Mouse (Mus musculus): Measurements from ENCODE around the gene Teddm1b.
"Not testable (repeated sequence)": the region's sequence is repeated elsewhere in the genome, so short reads cannot be mapped to it uniquely, and the experiment has no call there.

Gene Teddm1b

DNA sequence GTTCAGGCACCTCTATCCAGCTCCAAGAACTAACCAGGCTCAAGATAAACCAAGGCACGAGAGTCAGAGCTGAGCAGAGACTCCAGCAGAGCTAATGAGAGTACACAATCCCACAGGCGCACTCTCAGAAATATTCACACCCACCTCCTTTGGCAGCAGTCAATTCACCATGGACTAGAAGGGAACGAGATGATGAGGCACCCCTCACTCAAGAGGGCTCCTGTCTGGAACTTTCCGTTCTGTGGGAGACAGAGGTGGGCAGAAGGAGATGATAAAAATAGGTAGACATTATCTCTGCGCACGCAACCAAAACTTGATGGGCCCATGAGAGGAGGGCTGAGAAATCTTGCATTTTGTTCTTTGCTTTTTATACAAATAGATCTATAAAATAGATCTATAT is at the start of gene Teddm1b:
TSS of gene Teddm1b (plus strand) at position 301 of the 400 bp plus-strand sequence.
- no peak for DNase-seq (ENCODE audit: low read depth)

DNA sequence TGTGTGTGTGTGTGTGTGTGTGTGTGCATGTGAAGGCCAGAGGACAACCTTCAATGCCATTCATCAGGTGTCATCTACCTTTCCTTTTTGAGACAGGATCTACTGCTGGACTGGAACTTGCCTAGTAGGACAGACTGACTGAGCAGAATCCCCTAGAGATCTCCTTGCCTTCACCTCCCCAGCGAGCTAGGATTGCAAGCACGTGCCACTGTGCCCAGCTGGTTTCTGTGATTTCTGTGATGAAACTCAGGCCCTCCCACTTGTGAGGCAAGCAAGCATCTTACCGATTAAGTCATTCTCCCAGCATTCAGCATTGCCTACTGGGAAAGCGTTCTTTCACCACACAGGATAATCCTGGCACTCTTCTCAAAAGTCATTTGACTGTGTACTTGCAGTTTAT is 43.4 kb upstream of the Teddm1b start:
- DNase-seq (ENCODE audit: low read depth) = no peak

DNA sequence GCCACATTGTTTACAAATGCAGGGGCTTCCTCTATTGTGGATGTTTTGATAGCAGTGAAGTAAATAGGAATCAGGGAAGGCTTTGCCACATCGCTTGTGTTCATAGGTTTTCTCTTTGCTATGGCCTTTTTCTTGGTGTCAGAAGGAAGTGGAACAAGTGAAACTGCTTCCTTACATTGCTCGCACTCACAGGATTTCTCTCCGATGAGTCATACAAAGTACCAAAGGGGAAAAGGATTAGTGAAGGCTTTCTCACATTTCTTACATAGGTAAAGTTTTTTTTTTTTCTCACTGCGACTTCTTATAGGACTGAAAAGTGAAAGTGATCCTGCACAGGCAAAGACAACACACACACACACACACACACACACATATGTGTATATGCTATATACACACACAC is 38.1 kb upstream of the Teddm1b start:
- no peak for DNase-seq (ENCODE audit: low read depth)

DNA sequence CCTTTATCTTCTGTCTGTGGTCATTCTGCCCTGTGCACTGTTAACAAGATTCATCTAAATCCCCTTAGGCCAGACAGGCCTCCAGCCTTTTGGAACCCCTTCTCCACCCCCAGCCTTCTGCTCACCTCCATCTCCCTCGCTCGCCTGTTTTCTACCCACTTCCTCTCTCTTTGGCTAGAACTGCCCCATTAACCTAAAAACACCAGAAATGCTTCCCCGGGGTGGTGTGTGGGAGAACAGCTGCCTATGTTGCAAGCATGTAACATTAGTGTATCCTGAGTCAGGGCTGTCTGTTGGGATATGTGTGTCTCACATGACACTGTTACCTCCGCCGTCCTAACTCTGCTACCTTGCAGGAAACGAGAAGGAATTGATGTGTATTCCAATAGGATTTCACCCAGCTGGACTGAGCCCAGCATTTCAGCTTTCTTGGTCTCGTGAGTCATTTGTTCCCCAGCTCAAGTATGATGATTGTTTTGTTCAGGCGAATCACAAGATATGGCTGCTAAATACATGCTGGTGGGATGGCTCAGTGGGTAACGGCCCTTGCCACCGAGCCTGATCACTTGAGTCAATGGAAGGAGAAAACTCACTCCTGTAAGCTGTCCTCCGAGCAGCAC is 31.9 kb upstream of the Teddm1b start:
- DNase-seq (ENCODE audit: low read depth) = no peak

DNA sequence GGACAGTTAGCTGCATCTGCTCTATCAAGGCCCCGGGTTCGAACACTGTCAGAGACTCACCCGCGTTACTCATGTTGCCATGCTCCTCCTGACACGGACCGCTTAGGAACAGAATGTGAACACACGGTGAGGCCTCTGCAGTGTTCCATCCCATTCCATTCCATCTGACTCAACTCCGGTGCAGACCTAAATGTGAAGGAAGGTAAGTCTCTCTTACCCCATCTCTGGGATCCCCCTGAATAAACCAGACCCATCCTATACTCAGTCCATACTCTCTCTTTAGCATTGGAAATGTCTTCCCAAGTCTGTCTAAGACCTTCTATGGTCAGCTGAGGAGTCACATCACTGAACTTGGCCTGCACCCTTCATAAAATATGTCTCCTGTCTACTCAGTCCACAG is 30.1 kb upstream of the Teddm1b start, which contains the start of gene Rgsl1:
TSS of gene Rgsl1 (minus strand) at position 101 of the 400 bp plus-strand sequence.
- no peak for DNase-seq (ENCODE audit: low read depth)

DNA sequence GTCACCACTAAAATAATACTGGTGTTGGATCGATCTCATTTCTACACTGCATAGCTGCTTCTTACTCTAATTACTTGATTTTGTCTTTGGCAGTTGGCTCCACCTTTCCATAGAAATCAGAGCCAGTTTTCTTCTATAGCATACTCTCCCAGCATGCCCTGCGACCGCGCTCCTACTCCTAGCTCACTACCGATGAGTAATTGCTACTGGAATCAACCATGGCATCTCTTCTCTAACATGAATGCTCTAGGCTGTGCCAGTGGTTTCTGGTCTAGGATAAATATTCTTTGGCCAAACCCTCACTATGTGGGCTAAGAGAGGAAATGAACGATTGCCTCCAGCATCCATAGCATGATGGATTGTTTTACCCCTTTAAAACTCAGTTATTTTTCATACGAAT is 27.7 kb upstream of the Teddm1b start:
- DNase-seq (ENCODE audit: low read depth) = peak; percentile 5

DNA sequence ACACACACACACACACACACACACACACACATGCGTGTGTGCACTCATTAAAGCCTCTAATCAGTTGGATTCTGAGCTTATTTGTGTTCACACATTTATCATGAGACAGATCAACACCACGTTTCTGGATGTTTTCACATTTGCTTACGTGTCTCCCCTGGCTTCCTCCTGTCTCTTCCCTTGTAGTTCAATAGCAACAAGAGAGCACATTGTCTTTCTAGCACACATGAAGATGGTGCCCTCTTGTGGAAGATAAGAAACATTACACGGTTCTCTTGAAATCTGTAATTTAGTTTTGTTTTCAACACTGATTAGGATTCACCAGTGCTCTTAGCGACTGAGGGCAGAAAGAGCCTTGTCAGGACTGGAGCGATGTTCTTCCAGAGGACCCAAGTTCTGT is 27.3 kb upstream of the Teddm1b start:
- DNase-seq (ENCODE audit: low read depth) = peak; percentile 73

DNA sequence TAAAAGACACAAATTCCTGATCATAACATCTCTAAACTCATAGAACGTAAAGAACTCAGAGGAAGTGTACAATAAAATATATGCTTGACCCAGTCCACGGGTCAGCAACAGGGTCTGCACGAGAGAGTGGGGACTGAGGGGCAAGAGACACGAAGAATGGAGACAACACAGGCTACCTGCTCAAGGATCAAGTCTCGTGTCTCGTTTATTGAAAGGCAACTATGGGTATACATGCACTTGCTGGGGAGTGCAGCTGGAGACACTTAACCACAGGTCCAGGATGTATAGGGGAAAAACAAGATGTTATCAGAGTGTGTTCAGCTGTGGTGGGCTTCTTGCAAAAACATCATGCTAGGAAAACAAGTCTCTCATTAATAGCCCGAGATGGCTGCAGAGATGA is 21.4 kb upstream of the Teddm1b start:
- not testable (repeated sequence) for DNase-seq (ENCODE audit: low read depth)

DNA sequence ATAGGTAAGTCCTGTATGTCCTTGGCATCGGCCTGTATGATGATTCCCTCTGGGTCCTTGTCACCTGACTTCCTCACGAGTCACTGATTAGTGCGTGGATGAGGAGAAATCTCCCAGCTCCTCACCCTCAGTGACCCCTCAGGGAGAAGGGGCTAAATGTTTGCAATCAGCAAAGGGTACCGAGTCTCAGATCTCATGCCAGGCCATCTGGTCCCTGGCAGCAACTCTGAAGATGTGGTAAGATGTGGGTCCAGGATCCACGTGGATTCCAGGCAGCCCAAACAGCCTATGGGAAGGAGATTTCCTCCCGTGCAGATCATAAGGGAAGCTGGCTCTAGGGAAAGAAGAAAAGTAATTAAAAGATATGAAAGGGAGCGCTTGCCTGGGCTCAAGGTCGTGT is 18.2 kb upstream of the Teddm1b start:
- DNase-seq (ENCODE audit: low read depth) = no peak

DNA sequence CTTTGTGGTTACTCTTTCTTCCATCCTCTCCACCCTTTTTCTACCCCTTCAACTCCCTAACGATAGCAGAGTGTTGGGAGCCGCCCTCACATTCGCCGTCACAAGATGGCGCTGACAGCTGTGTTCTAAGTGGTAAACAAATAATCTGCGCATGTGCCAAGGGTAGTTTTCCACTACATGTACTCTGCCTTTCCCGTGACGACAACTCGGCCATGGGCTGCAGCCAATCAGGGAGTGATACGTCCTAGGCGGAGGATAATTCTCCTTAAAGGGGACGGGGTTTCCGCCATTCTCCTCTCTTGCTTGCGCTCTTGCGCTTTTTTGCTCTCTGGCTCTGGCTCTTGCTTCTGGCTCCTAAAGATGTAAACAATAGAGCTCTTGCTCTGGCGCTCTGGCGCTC is 6.2 kb downstream of the Teddm1b start:
- DNase-seq (ENCODE audit: low read depth) = not testable (repeated sequence)

DNA sequence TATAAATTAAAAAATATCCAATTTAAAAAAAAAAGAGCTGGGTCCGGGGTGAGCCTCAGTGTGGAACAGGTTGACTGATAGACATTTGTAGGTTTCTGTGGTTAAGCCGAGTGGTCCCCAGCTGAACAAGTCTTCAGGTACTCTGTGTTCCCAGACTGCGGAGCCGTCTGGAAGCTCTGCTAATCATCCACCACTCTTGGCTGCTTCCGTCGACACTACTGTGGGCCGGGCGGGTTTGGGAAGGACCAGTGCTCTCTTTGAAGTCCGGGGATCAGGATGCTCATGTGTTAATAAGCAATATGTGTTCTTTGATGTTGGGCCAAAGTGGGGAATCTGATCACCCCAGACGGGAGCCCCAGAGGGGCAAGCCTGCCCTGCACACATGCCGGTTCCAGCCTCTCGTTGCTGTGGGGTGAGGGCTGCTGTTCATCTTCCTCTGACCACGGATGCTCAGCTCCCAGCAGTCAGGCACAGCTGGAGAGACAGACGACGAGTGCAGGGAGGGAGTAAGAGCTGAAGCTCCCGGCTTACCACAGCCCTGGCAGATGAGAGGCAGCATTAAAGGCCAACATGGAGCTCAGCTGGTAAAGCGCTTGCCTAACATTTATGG is 12.0 kb downstream of the Teddm1b start:
- DNase-seq (ENCODE audit: low read depth) = no peak

DNA sequence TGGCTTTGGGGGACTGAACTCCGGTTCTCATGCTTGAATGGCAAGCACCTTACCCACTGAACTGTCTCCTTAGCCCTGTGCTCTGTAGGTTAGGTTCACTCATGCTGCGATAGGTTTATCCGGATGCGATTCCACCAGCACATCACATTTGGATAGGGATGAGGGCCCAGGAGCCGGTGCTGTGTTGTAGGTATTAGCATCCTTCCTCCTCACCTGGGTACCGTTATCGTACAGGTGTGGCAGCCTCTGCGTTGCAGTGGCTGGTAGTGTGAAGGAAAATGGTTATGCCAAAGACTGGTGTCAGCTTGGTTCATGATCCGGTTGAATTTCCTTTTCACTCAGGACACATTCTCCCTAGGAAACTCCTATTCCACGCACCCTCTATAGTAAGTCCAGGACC is 16.0 kb downstream of the Teddm1b start:
- DNase-seq (ENCODE audit: low read depth) = no peak

DNA sequence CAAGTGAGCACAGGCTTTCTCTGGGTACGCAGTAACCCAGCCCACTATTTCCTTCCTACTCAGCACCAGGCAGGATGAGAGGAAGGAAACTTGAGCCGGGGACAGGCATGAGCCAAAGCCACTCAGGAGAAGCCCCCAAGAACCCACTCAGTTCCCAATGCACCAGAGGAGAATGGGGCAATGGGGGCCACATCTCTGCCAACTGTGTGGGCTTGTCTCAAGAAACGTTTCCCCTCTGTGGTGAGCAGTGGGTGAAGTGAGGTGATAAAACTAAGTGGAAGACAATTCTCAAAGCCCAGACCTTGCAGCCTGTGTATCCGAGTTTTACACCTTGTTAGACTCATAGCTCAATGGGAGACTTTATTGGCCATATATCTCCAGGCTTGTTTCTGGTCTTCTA is 17.3 kb downstream of the Teddm1b start, which contains the start of gene Teddm1a:
TSS of gene Teddm1a (plus strand) at position 301 of the 400 bp plus-strand sequence.
- no peak for DNase-seq (ENCODE audit: low read depth)

DNA sequence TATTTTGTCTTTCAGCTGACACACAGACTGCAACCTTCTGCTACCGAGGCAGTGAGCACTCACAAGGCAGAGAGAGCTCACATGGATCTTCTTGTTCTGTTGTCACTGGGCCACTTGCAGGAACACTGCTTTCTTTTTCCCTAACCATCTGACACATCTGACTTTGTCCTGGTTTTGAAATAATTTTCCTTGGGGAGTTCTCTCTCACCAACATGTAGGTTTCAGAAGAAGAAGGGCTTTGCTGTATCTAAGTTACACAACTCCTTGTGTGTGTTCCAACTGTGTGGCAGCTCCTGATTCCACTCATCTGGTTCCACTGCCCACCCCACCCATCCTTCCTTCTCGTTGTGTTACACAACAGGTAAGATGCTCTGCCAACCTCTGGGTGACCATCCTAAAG is 19.6 kb downstream of the Teddm1b start:
- DNase-seq (ENCODE audit: low read depth) = no peak

DNA sequence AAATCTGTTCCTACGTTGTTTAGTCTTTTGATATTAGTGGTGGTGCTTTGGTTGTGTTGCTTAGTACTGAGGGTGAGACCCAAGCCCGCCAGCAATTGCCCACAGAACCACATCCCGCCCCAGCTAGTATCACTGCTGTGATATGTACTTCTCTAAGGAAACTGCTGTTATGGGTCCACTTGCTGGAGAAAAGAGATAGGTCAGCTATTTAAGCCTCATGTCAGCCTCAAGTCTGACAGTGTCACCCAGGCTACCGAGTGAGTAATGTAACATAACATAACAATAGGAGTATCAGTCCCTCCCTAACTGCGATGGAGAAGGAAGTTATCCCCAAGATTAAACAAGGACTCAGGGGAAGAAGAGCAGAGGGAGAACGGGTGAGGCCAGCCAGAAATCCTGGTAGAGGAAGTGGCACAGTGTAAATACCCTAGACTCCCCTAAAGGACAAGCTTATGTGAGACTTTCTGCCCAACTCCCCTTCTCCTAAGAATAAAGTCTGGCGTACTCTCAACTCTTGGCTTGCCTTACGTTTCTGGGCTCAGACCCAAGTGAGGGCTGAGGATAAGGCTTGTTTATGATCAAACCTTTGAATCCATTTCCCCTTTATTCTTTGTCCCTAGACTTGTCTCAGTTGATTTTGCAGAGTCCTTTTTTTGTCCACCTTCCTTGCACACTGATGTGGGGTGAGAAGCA is 20.2 kb downstream of the Teddm1b start:
- no peak for DNase-seq (ENCODE audit: low read depth)

DNA sequence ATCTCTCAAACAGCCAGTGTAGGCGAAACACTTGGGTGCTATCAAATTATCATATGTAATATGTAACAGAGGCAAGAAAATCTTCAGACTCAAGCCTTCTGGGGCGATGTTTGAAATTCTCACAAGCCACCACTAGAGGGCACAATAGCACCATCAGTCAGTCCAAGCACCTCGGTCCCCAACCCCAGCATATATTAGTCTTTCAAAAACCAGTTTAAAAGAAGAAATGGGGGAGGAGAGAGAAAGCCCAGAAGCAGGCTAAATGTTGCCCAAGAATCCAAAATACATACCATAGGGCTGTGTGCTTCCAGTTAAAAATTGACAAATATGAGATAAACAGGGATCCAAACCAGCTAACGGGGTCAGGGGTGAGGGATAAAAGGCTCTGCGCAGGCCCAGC is 20.8 kb downstream of the Teddm1b start:
- peak; percentile 87 for DNase-seq (ENCODE audit: low read depth)

DNA sequence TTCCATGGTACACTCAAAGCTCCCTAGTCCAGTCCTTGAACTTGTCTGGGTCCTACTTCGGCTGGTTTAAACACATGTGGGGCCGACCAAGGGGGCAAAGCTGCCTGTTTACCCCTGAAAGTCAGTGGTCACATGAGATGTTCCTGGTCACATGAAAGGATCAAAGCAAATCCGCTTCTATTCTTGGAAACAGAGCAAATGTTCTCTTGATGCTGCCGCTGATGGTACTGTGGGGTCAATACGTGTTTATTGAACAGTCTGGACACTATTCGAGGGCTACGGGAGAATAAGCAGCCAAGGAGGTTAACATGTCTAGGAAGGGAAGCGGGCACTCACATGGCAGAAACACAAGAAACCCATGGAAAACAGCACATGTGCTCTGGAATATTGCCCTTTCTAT is 23.1 kb downstream of the Teddm1b start:
- no peak for DNase-seq (ENCODE audit: low read depth)

DNA sequence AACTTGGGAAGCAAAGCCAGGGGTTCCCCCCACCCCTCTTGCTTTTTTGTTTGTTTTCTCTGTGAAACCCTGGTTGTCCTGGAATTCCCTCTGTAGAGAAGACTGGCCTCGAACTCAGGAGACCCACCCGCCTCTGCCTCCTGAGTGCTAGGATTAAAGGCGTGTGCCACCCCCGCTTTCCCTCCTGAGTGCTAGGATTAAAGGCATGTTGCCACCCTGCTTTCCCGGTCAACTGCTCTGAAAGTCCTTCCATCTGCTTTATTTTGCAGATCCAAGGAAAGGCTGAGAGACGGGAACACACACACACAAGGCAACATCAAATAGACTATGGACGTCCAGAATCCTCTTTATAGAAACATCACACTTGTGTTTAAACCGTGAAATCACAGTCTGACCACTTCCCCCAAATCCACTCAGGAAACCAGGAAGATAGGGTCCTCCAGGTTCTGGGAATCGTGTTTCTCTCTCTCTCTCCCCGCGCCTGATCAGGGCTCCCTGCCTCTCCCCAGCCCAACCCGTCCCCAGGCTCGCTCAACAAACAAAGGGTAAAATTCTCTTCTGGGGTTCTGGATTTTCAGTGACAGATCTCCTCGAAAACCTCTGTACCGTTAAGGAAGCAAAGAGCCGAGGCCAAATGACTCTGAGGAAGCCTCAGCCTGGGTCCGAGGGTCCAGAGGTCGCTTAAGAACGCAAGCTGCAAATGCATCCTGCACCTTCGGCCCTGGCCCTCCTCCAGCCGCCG is 25.0 kb downstream of the Teddm1b start:
- DNase-seq (ENCODE audit: low read depth) = no peak

DNA sequence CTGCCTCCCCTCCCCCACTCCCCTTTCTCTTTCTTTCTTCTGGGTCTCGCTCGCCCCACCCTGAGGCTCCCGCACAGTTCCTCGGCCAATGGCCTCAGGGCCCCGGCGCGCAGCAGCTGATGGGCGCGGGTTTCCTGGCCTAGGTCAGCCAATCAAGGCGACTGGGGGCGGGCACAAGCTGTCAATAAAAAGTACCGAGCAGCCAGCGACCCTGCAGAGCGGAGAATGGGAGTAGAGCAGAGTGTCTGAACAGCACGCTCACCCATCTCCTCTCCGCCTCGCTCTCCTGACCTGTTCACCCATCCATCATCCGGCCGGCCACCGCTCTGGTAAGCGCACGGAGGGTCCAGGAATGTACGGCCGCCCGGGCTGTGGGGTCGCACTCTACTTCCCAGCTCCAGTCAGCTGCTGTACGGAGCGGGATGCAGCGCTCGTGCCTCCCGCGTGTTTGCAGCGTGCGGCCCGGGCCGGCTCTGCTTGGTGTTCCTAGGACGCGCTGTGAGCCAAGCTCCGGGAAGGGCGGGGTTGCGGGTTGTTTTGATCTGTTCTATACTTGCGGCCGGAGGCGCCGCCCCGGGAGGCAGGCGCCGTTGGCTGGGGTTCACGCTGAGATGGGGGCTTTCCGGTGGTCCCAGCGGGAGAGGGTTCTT is 25.7 kb downstream of the Teddm1b start, which contains the start of the genes Glul and Teddm2:
TSS of gene Glul (plus strand) at position 214 of the 650 bp plus-strand sequence.
TSS of gene Teddm2 (minus strand) at position 498 of the 650 bp plus-strand sequence.
- DNase-seq (ENCODE audit: low read depth) = peak; percentile 94

DNA sequence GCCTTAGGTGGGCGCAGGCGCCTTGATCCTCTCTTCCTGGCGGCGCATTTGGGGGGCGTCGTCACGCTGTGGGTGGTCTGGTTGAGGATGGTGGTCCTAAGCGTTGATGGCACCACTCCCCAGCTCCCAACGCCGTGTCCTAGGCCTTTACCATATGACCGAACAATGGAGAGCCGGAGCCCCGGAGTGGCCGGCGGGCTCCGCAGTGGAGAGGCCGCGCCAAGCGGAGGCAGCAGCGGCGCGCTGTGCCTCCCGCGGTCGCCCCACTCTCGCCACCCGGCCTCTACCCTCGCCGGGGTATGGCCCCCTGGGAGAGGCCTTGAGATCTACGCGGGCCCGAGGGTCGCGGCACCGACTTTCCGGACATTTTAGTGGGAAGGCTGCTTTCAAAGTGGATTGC is 26.2 kb downstream of the Teddm1b start:
- no peak for DNase-seq (ENCODE audit: low read depth)

DNA sequence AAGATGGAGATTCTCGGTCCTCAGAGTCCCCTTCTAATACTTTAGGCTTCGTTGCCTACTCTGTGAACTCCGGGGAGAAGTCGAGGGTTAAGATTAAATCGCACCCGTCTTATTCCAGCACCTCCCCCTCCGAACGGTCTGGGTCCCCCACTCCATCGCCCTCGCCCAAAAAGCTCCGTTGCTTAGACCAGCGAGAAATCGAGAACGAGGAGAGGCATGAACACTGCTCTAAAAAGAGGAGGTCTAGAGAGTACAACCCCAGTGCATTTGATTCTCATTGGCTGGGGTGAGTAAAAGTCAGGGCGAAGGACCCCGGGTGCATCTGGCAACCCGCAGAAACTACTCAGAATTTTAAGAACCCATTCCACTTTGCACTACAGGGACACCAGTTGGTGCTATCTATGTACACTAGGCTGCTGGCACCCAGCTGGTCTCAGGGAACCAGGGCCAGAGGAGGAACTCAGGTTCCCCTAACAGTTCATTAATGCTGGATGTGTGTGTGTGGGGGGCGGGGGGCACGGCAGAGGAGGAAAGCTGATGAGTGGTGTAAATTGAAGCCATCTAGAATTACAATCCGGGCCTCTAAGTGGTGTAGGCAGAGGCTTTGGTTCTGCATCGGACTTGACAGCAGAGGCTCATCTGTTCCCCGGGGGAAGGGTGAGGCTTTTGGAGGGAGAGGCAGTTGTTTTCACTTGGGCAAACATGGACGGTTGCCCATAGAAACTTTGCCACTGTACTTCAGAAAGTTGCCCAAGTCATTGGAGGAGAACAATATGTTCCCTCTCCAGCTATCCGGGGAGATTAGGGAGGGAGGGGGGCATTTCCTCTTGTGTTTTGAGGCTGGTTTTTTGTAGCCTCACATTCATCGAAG is 26.9 kb downstream of the Teddm1b start:
- peak; percentile 37 for DNase-seq (ENCODE audit: low read depth)

Data from naive thymus-derived CD4-positive, alpha-beta T cell, adult 2 months (primary cell).